Mouse (Mus musculus) liver, embryonic 14.5 days (tissue): ENCODE results near the gene Tle1. TPM values are rescaled to one million over a fixed set of nuclear protein-coding genes. Genes with fewer than 3 reads are reported as not detected.

Experiments used
- ATAC-seq: fragments of 200-750 bp; cut with Nextera tagmentation; 2 replicates; pipeline ENCODE4 v1.8.0; 2017; ENCODE audit warnings: moderate number of reproducible peaks, mild to moderate bottlenecking, moderate library complexity; ENCODE audit not compliant: insufficient read depth
- DNase-seq, 3 experiments: peaks; one replicate each; pipeline ENCODE4 v3.0.0-alpha.2; 2012 to 2013; ENCODE audit warnings: low read depth in 3 of 3, low spot score in 3 of 3
- H3K27ac ChIP-seq: fragments of 300-500 bp; sonication (generic); 2 replicates; pipeline ENCODE4 v1.5.1; 2014; ENCODE audit warnings: moderate library complexity, mild to moderate bottlenecking, control low read depth, inconsistent platforms
- H3K27me3 ChIP-seq: fragments of 300-500 bp; sonication (generic); 2 replicates; pipeline ENCODE4 v1.6.1; 2014; ENCODE audit warnings: mild to moderate bottlenecking, low read length, moderate library complexity; ENCODE audit not compliant: control insufficient read depth, insufficient read depth
- H3K36me3 ChIP-seq: fragments of 300-500 bp; sonication (generic); replicated peaks from 2 replicates; pipeline ENCODE4 v1.6.1; 2014; ENCODE audit warnings: low read depth; ENCODE audit not compliant: control insufficient read depth, insufficient read depth
- H3K4me1 ChIP-seq, 2 experiments: fragments of 200-500 bp in 1 of 2; fragments of 300-500 bp in 1 of 2; sonication (generic) in 1 of 2; replicated peaks; 2 replicates each; pipeline ENCODE4 v1.6.1; 2012 to 2014; ENCODE audit warnings: antibody characterized with exemption in 1 of 2, inconsistent platforms in 1 of 2, low read length in 1 of 2; ENCODE audit not compliant: control insufficient read depth in 2 of 2, insufficient read depth in 2 of 2
- H3K4me2 ChIP-seq: fragments of 300-500 bp; sonication (generic); 2 replicates; pipeline ENCODE4 v1.6.1; 2014; ENCODE audit warnings: low read depth, mild to moderate bottlenecking, control low read depth, moderate library complexity
- H3K4me3 ChIP-seq, 2 experiments: fragments of 200-500 bp in 1 of 2; fragments of 300-500 bp in 1 of 2; sonication (generic) in 1 of 2; 2 replicates each; pipeline ENCODE4 v1.5.1; 2012 to 2014; ENCODE audit warnings: low read depth in 2 of 2, low read length in 2 of 2, mild to moderate bottlenecking in 2 of 2, control low read depth in 1 of 2, inconsistent platforms in 1 of 2, moderate library complexity in 1 of 2; ENCODE audit not compliant: insufficient read depth in 1 of 2
- H3K9ac ChIP-seq: fragments of 300-500 bp; sonication (generic); replicated peaks from 2 replicates; pipeline ENCODE4 v1.6.1; 2014; ENCODE audit warnings: mild to moderate bottlenecking, control low read depth, moderate library complexity
- H3K9me3 ChIP-seq: fragments of 300-500 bp; sonication (generic); 2 replicates; pipeline ENCODE4 v1.6.1; 2016; ENCODE audit warnings: low read length, mixed read lengths; ENCODE audit not compliant: control insufficient read depth
- CTCF ChIP-seq: IDR thresholded peaks from 2 replicates; pipeline ENCODE4 v1.5.1; 2016; ENCODE audit warnings: antibody characterized with exemption, low read depth, control low read depth
- WGBS: fragments of 180-500 bp; shearing (Covaris S2); extraction: QIAGEN DNeasy Blood & Tissue Kit; methylation state at CpG from one replicate; pipeline ENCODE4 v1.1.7; 2014; ENCODE audit not compliant: insufficient replicate concordance; 5-methylcytosine and 5-hydroxymethylcytosine counted together
- polyA plus RNA-seq, 2 experiments: library from polyadenylated mRNA; depleted of rRNA in 1 of 2; stranded (reverse) in 1 of 2; unstranded in 1 of 2; fragments of >200 nt; fragmentation: Nextera tagmentation in 1 of 2; extraction: Ambion mirVana in 1 of 2; gene quantifications; 2 replicates each; pipeline versions ENCODE4 v1.2.1 to v1.2.3; 2012 to 2014

Tle1 gene
- polyA plus RNA-seq, 2 experiments = 5.8 to 9.1 TPM

GRCm38 (mm10) chr4:72067937-72068336 is 132.8 kb downstream of the Tle1 start:
- no peaks in the 10 kb centered on the region for H3K27me3 ChIP-seq
- H3K4me1 ChIP-seq = no peaks in the 10 kb centered on the region
- no peak for DNase-seq

More at GRCm38 (mm10) chr4:72067937-72068336, 132.8 kb downstream of the Tle1 start:
- Histone ChIP-seq H3K9ac (no peak overlapping the region), H3K27ac (no peak overlapping the region), H3K4me2 (no peak overlapping the region), H3K36me3 (no peaks in the 10 kb centered on the region), H3K9me3 (no peaks in the 10 kb centered on the region), H3K4me3 (no peak overlapping the region)
- no peak for TF ChIP-seq CTCF
- no peak for ATAC-seq
- 69% methylated on average over 3 of the region's 3 CpGs for WGBS
